Mouse (Mus musculus): ENCODE measurements around the gene Robo1.

DNA sequence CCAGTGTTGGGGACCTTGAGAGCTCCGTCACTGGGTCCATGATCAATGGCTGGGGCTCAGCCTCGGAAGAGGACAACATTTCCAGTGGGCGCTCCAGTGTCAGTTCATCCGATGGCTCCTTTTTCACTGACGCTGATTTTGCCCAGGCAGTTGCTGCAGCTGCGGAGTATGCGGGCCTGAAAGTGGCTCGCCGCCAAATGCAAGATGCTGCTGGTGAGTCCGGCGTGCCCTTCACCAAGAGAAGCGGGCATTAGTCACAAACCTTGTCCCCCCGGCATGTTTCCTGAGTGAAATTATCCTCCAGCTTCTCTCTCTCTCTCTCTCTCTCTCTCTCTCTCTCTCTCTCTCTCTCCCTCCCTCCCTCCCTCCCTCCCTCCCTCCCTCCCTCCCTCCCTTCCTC lies 716.2 kb downstream of the Robo1 start:
- TF ChIP-seq CTCF (IDR thresholded peaks at IDR 0.05; ENCODE audit: low read depth, low read length) (no peak), POLR2A (IDR thresholded peaks at IDR 0.05; ENCODE audit: borderline replicate concordance, low read depth, low read length) (no peak)
